Mouse (Mus musculus) embryonic facial prominence, embryonic 13.5 days (tissue): Measurements from ENCODE around the gene Cd4. TPM values are rescaled to one million over a fixed set of nuclear protein-coding genes. Genes with fewer than 3 reads are reported as not detected.

Source experiments
- ATAC-seq: fragments of 200-750 bp; cut with Nextera tagmentation; 2 replicates; pipeline ENCODE4 v1.8.0; 2017; ENCODE audit warnings: low read depth; ENCODE audit not compliant: insufficient number of reproducible peaks, insufficient read depth, low FRiP score, low TSS enrichment
- H3K27ac ChIP-seq: fragments of 300-500 bp; sonication (generic); 2 replicates; pipeline ENCODE4 v1.5.1; 2015; ENCODE audit warnings: moderate library complexity, mild to moderate bottlenecking, inconsistent platforms
- H3K27me3 ChIP-seq: fragments of 300-500 bp; sonication (generic); 2 replicates; pipeline ENCODE4 v1.6.1; 2015; ENCODE audit warnings: mild to moderate bottlenecking, inconsistent platforms
- H3K36me3 ChIP-seq: fragments of 300-500 bp; sonication (generic); 2 replicates; pipeline ENCODE4 v1.6.1; 2015; ENCODE audit warnings: mild to moderate bottlenecking, inconsistent platforms
- H3K4me1 ChIP-seq: fragments of 300-500 bp; sonication (generic); 2 replicates; pipeline ENCODE4 v1.6.1; 2015; ENCODE audit warnings: inconsistent platforms
- H3K4me2 ChIP-seq: fragments of 300-500 bp; sonication (generic); 2 replicates; pipeline ENCODE4 v1.6.1; 2015; ENCODE audit warnings: moderate library complexity, mild to moderate bottlenecking, inconsistent platforms
- H3K4me3 ChIP-seq: fragments of 300-500 bp; sonication (generic); 2 replicates; pipeline ENCODE4 v1.5.1; 2015; ENCODE audit warnings: mild to moderate bottlenecking, inconsistent platforms
- H3K9ac ChIP-seq: fragments of 300-500 bp; sonication (generic); 2 replicates; pipeline ENCODE4 v1.6.1; 2015; ENCODE audit warnings: mild to moderate bottlenecking, inconsistent platforms
- H3K9me3 ChIP-seq: fragments of 300-500 bp; sonication (generic); 2 replicates; pipeline ENCODE4 v1.6.1; 2016; ENCODE audit warnings: inconsistent platforms
- WGBS: fragments of 180-500 bp; shearing (Covaris S2); methylation state at CpG from one replicate; pipeline ENCODE4 v1.1.7; 2015; ENCODE audit warnings: mixed read lengths; 5-methylcytosine and 5-hydroxymethylcytosine counted together
- polyA plus RNA-seq: library from polyadenylated mRNA; unstranded; fragments of >200 nt; fragmentation: Nextera tagmentation; extraction: Ambion mirVana; gene quantifications from 2 replicates; pipeline ENCODE4 v1.2.1, GENCODE M21; 2015

Gene Cd4
- polyA plus RNA-seq, 1 experiment from 2014 or later, result 0.37 TPM

- Histone ChIP-seq H3K4me3 (peak overlapping the region; percentile 84), H3K4me1 (peaks cover 57% of the 10 kb centered on the region), H3K9ac (peak overlapping the region; percentile 99), H3K4me2 (peak overlapping the region; percentile 68), H3K27me3 (peaks cover 16% of the 10 kb centered on the region), H3K27ac (peak overlapping the region; percentile 100), H3K9me3 (no peaks in the 10 kb centered on the region), H3K36me3 (peaks cover 21% of the 10 kb centered on the region)
- WGBS, result 26% methylated on average over 26 of the region's 26 CpGs
- ATAC-seq, result no peak
These were observed 30.0 kb downstream of the Cd4 start for GRCm38 (mm10) chr6:124857840-124858530.

- WGBS, result under 1% methylated on average over 86 of the region's 86 CpGs
- H3K9me3 ChIP-seq, result no peaks in the 10 kb centered on the region
- peak within 1 kb of the TSS; percentile 100 for H3K27ac ChIP-seq
- H3K9ac ChIP-seq, result peak within 1 kb of the TSS; percentile 99
- peaks cover 29% of the 10 kb centered on the region for H3K36me3 ChIP-seq
- peak; percentile 87 for ATAC-seq
- peaks cover 10% of the 10 kb centered on the region; the same call in 1 of the 2 replicates for H3K27me3 ChIP-seq
- H3K4me2 ChIP-seq, result peak within 1 kb of the TSS; percentile 68
- H3K4me3 ChIP-seq, result peak within 1 kb of the TSS; percentile 84
- H3K4me1 ChIP-seq, result peaks cover 49% of the 10 kb centered on the region
These were observed 30.8 kb downstream of the Cd4 start, which contains the start of gene P3h3 for GRCm38 (mm10) chr6:124856916-124857839. Gene P3h3, minus strand, starts transcription at chr6:124857752.

GRCm38 (mm10) chr6:124856321-124856720 is 31.7 kb downstream of the Cd4 start:
- peak overlapping the region; percentile 68 for H3K4me2 ChIP-seq
- H3K36me3 ChIP-seq, result peaks cover 38% of the 10 kb centered on the region
- H3K4me3 ChIP-seq, result peak overlapping the region; percentile 84
- peaks cover 40% of the 10 kb centered on the region for H3K4me1 ChIP-seq
- ATAC-seq, result peak; percentile 60; the same call in 1 of the 2 replicates
- H3K27me3 ChIP-seq, result peaks cover 3% of the 10 kb centered on the region; the same call in 1 of the 2 replicates
- H3K27ac ChIP-seq, result peak overlapping the region; percentile 100
- no peaks in the 10 kb centered on the region for H3K9me3 ChIP-seq
- WGBS, result 3% methylated on average over 14 of the region's 14 CpGs
- H3K9ac ChIP-seq, result peak overlapping the region; percentile 99

GRCm38 (mm10) chr6:124854647-124855046 is 33.4 kb downstream of the Cd4 start:
- Histone ChIP-seq H3K9ac (0 out of 2 replicates have a peak overlapping the region, but pooled peaks have one; percentile 11), H3K9me3 (no peaks in the 10 kb centered on the region), H3K4me2 (no peak overlapping the region), H3K4me1 (peaks cover 30% of the 10 kb centered on the region), H3K4me3 (no peak overlapping the region), H3K27me3 (no peaks in the 10 kb centered on the region; the same call in 1 of the 2 replicates), H3K27ac (peak overlapping the region; percentile 55), H3K36me3 (peaks cover 47% of the 10 kb centered on the region)
- no peak for ATAC-seq
- 74% methylated on average over 12 of the region's 12 CpGs for WGBS

GRCm38 (mm10) chr6:124850535-124850934 is 37.5 kb downstream of the Cd4 start:
- Histone ChIP-seq H3K9ac (no peak overlapping the region), H3K27me3 (no peaks in the 10 kb centered on the region), H3K36me3 (peaks cover 73% of the 10 kb centered on the region), H3K9me3 (no peaks in the 10 kb centered on the region), H3K4me1 (peaks cover 7% of the 10 kb centered on the region), H3K4me3 (no peak overlapping the region), H3K27ac (no peak overlapping the region), H3K4me2 (no peak overlapping the region)
- ATAC-seq, result no peak
- WGBS, result 51% methylated on average over 8 of the region's 8 CpGs

GRCm38 (mm10) chr6:124847305-124847704 is 40.7 kb downstream of the Cd4 start:
- 14% methylated on average over 9 of the region's 9 CpGs for WGBS
- Histone ChIP-seq H3K27me3 (no peaks in the 10 kb centered on the region), H3K9ac (no peak overlapping the region), H3K9me3 (no peaks in the 10 kb centered on the region), H3K4me3 (no peak overlapping the region; the same call in 1 of the 2 replicates), H3K4me2 (0 out of 2 replicates have a peak overlapping the region, but pooled peaks have one; percentile 0), H3K36me3 (peaks cover 67% of the 10 kb centered on the region), H3K4me1 (0 out of 2 replicates have a peak, but pooled peaks cover 6% of the 10 kb centered on the region), H3K27ac (no peak overlapping the region)
- peak; percentile 63 for ATAC-seq

GRCm38 (mm10) chr6:124840241-124841167 is 47.5 kb downstream of the Cd4 start, which contains the start of gene Gnb3:
Gene Gnb3, minus strand, starts transcription at chr6:124840275.
- peaks cover 35% of the 10 kb centered on the region for H3K36me3 ChIP-seq
- no peak for ATAC-seq
- no peak within 1 kb of the TSS for H3K4me3 ChIP-seq
- H3K9me3 ChIP-seq, result no peaks in the 10 kb centered on the region
- H3K4me1 ChIP-seq, result peaks cover 22% of the 10 kb centered on the region
- peak within 1 kb of the TSS; percentile 58 for H3K9ac ChIP-seq
- peak within 1 kb of the TSS; percentile 28 for H3K4me2 ChIP-seq
- no peaks in the 10 kb centered on the region for H3K27me3 ChIP-seq
- H3K27ac ChIP-seq, result no peak within 1 kb of the TSS
- WGBS, result 25% methylated on average over 15 of the region's 15 CpGs

GRCm38 (mm10) chr6:124839805-124840204 is 48.2 kb downstream of the Cd4 start:
- no peak overlapping the region for H3K27ac ChIP-seq
- H3K4me3 ChIP-seq, result no peak overlapping the region
- peak overlapping the region; percentile 58 for H3K9ac ChIP-seq
- H3K4me1 ChIP-seq, result peaks cover 28% of the 10 kb centered on the region
- H3K9me3 ChIP-seq, result no peaks in the 10 kb centered on the region
- peaks cover 28% of the 10 kb centered on the region for H3K36me3 ChIP-seq
- H3K4me2 ChIP-seq, result peak overlapping the region; percentile 28
- 7% methylated on average over 8 of the region's 8 CpGs for WGBS
- no peaks in the 10 kb centered on the region for H3K27me3 ChIP-seq
- no peak for ATAC-seq

GRCm38 (mm10) chr6:124836411-124836810 is 51.6 kb downstream of the Cd4 start:
- Histone ChIP-seq H3K27me3 (no peaks in the 10 kb centered on the region), H3K4me3 (no peak overlapping the region), H3K9me3 (no peaks in the 10 kb centered on the region), H3K9ac (0 out of 2 replicates have a peak overlapping the region, but pooled peaks have one; percentile 32), H3K4me2 (no peak overlapping the region), H3K36me3 (peaks cover 32% of the 10 kb centered on the region), H3K4me1 (peaks cover 37% of the 10 kb centered on the region), H3K27ac (no peak overlapping the region)
- ATAC-seq, result no peak
- WGBS, result 75% methylated on average over 7 of the region's 7 CpGs

GRCm38 (mm10) chr6:124835531-124835930 is 52.5 kb downstream of the Cd4 start:
- H3K27ac ChIP-seq, result no peak overlapping the region; the same call in 1 of the 2 replicates
- peaks cover 28% of the 10 kb centered on the region for H3K36me3 ChIP-seq
- 40% methylated on average over 10 of the region's 10 CpGs for WGBS
- no peaks in the 10 kb centered on the region for H3K27me3 ChIP-seq
- no peak for ATAC-seq
- peak overlapping the region; percentile 46; the same call in 1 of the 2 replicates for H3K9ac ChIP-seq
- H3K9me3 ChIP-seq, result no peaks in the 10 kb centered on the region
- H3K4me3 ChIP-seq, result no peak overlapping the region
- no peak overlapping the region for H3K4me2 ChIP-seq
- peaks cover 44% of the 10 kb centered on the region for H3K4me1 ChIP-seq
